Mouse (Mus musculus) stomach, embryonic 16.5 days (tissue): Measurements from ENCODE around the gene Agtrap. TPM values are rescaled to one million over a fixed set of nuclear protein-coding genes. Genes with fewer than 3 reads are reported as not detected.
"Not testable (repeated sequence)": the region's sequence is repeated elsewhere in the genome, so short reads cannot be mapped to it uniquely, and the experiment has no call there.

Experiments used
- ATAC-seq: fragments of 200-750 bp; cut with Nextera tagmentation; 2 replicates; pipeline ENCODE4 v1.8.0; 2017; ENCODE audit warnings: moderate number of reproducible peaks, moderate TSS enrichment; ENCODE audit not compliant: insufficient read depth, low FRiP score
- H3K27ac ChIP-seq: fragments of 300-500 bp; sonication (generic); 2 replicates; pipeline ENCODE4 v1.5.1; 2014; ENCODE audit warnings: low read length
- H3K27me3 ChIP-seq: fragments of 300-500 bp; sonication (generic); 2 replicates; pipeline ENCODE4 v1.6.1; 2014; ENCODE audit warnings: low read length, control low read depth, mixed read lengths; ENCODE audit not compliant: control insufficient read depth, insufficient read depth
- H3K36me3 ChIP-seq: fragments of 300-500 bp; sonication (generic); 2 replicates; pipeline ENCODE4 v1.6.1; 2014; ENCODE audit warnings: low read length; ENCODE audit not compliant: control insufficient read depth, insufficient read depth
- H3K4me1 ChIP-seq: fragments of 300-500 bp; sonication (generic); 2 replicates; pipeline ENCODE4 v1.6.1; 2014; ENCODE audit warnings: low read length, control low read depth, mixed read lengths; ENCODE audit not compliant: control insufficient read depth, insufficient read depth
- H3K4me2 ChIP-seq: fragments of 300-500 bp; sonication (generic); 2 replicates; pipeline ENCODE4 v1.6.1; 2014; ENCODE audit warnings: low read depth, low read length, mixed read lengths
- H3K4me3 ChIP-seq: fragments of 300-500 bp; sonication (generic); replicated peaks from 2 replicates; pipeline ENCODE4 v1.5.1; 2014; ENCODE audit warnings: mild to moderate bottlenecking, low read length
- H3K9ac ChIP-seq: fragments of 300-500 bp; sonication (generic); 2 replicates; pipeline ENCODE4 v1.6.1; 2014; ENCODE audit warnings: low read length
- H3K9me3 ChIP-seq: fragments of 300-500 bp; sonication (generic); replicated peaks from 2 replicates; pipeline ENCODE4 v1.6.1; 2016; ENCODE audit warnings: low read length, control low read depth; ENCODE audit not compliant: control insufficient read depth
- WGBS: fragments of 180-500 bp; shearing (Covaris S2); extraction: QIAGEN DNeasy Blood & Tissue Kit; methylation state at CpG from one replicate; pipeline ENCODE4 v1.1.7; 2014; 5-methylcytosine and 5-hydroxymethylcytosine counted together
- polyA plus RNA-seq: library from polyadenylated mRNA; unstranded; fragments of >200 nt; fragmentation: Nextera tagmentation; extraction: Ambion mirVana; gene quantifications from 2 replicates; pipeline ENCODE4 v1.2.1, GENCODE M21; 2015

The Agtrap gene
- polyA plus RNA-seq, 1 experiment from 2014 or later: 16.5 TPM

DNA sequence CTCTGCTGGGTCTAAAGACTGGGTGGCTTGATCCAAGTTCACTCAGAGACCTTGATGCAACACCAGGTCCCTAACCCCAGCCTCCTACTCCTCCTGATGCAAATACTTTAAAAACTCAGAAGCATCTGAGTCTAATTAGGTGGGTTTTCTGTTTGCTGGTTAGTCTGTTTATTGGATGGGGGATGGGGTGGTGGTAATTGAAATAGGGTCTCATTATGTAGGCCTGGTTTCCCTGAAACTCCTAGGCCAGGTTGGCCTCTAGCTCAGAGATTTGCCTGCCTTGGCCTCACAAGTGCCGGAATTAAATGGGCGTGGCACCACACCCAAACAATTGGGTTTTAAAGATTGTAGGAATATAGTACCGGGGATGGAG is 34.8 kb upstream of the Agtrap start:
- Histone ChIP-seq H3K4me3 (no peak overlapping the region), H3K9me3 (no peaks in the 10 kb centered on the region), H3K36me3 (no peaks in the 10 kb centered on the region), H3K9ac (no peak overlapping the region), H3K27ac (no peak overlapping the region), H3K4me2 (no peak overlapping the region), H3K27me3 (no peaks in the 10 kb centered on the region), H3K4me1 (no peaks in the 10 kb centered on the region)
- WGBS: 65% methylated on average over 3 of the region's 3 CpGs
- ATAC-seq: no peak

DNA sequence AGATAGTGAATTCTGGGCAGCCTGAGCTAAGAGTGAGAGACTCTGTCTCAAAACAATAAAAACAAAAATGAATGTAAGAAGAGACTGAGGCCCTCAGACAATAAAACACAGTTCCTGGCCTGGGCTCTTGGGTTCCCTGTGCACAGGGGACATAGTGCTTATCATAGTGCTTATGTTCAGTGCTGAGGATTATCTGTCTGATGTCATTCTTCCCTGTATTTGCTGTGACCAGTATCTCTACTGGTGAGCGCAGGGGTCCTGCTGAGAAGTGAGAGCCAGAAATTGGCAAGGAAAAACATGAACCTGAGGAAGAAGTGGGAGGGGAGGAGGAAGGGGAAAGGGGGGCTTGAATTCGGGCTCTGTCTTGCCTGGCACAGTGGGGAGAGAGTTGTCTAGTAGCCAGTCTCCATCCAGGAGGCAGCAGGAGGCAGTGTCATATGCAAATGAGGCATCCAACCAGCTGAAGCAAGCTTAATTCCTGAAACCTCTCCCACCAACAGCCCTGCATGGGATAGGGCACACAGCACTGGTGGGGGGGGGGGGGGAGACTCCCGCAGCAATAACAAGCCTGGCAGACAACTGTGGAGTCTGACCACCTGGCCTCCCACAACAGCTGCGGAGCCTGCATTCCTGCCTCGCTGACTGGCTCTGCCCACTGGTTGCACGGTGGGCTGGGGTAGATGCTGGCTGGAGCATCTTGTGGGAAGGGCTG is 34.3 kb upstream of the Agtrap start:
- Histone ChIP-seq H3K27ac (no peak overlapping the region), H3K36me3 (no peaks in the 10 kb centered on the region), H3K9me3 (no peaks in the 10 kb centered on the region), H3K4me1 (no peaks in the 10 kb centered on the region), H3K27me3 (no peaks in the 10 kb centered on the region), H3K4me2 (no peak overlapping the region), H3K9ac (no peak overlapping the region; the same call in 1 of the 2 replicates), H3K4me3 (no peak overlapping the region)
- 14% methylated on average over 6 of the region's 6 CpGs for WGBS
- ATAC-seq: no peak

DNA sequence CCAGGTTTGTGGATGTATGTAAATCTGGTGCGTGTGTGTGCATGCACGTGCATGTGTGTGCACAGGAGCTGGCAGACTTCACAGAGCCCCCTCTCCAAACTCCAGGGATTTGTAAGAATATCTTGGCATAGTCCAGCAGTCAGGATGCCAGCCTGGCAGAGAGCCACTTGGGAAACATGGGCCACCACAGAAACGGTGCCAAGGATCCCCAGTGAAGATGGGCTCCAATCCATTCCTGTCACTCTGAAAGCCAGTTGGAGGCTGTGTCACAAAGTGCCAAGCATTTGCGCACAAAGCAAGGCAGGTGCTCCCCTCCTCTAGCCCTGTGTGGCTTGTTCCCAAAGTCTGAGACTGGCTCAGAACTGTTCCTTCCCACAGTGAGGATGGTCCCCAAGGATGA is 33.5 kb upstream of the Agtrap start:
- Histone ChIP-seq H3K4me3 (no peak overlapping the region), H3K4me1 (no peaks in the 10 kb centered on the region), H3K4me2 (no peak overlapping the region), H3K9ac (no peak overlapping the region), H3K27me3 (no peaks in the 10 kb centered on the region), H3K9me3 (no peaks in the 10 kb centered on the region), H3K36me3 (no peaks in the 10 kb centered on the region), H3K27ac (no peak overlapping the region)
- WGBS: 80% methylated on average over 4 of the region's 4 CpGs
- no peak for ATAC-seq

DNA sequence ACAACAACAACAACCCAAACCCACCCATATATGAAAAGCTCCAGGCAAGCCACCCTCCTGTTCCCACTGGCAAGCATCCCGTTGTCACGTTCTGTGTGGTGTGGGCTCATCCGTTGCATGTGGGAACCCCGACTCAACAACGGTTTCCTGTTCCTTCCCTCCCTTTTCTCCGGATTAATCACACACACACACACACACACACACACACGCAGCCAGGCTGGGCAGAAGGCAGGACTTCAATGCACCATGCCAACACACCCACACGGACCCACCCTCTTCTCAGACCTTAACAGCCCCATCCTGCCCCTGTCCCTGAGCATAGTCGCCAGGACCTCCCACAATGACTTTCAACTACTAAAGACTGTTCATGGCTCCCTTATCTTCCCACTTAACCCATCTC is 32.7 kb upstream of the Agtrap start:
- no peak overlapping the region for H3K9ac ChIP-seq
- no peak for ATAC-seq
- H3K4me3 ChIP-seq: no peak overlapping the region
- H3K27ac ChIP-seq: no peak overlapping the region
- H3K4me2 ChIP-seq: no peak overlapping the region
- H3K9me3 ChIP-seq: no peaks in the 10 kb centered on the region
- H3K27me3 ChIP-seq: no peaks in the 10 kb centered on the region
- WGBS: 73% methylated on average over 9 of the region's 9 CpGs
- no peaks in the 10 kb centered on the region for H3K36me3 ChIP-seq
- no peaks in the 10 kb centered on the region for H3K4me1 ChIP-seq

DNA sequence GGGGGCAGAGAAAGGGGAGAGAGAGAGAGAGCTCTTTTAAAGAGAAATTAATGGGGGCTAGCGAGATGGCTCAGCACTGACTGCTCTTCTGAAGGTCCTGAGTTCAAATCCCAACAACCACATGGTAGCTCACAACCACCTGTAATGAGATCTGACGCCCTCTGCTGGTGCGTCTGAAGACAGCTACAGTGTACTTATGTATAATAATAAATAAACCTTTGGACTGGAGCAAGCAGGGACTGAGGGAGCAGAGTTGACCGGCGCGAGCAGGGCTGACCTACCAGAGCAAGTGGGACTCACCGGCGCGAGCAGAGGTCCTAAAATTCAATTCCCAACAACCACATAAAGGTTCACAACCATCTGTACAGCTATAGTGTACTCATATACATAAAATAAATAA is 31.7 kb upstream of the Agtrap start:
- not testable (repeated sequence) for H3K36me3 ChIP-seq, H3K4me3 ChIP-seq

DNA sequence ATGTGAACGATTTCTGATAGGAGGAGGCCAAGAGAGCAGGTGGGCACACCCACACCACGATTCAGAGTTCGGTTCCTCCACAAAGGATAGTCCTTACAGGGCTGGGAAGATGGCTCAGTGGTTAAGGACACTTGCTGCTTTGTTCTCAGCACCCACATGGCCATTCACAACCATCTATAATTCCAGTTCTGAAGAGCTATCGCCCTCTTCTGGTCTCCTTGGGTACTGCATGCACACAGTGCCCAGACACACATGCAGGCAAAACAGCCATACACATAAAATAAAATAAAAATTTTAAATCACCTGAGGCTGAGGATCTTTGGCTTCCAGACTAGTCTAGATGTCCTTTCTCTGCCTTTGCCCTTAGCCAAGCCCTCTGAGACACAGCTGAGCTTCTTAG is 29.6 kb upstream of the Agtrap start:
- no peak for ATAC-seq
- no peak overlapping the region for H3K4me2 ChIP-seq

More for the DNA sequence above, 31.7 kb upstream of the Agtrap start:
- H3K27me3 ChIP-seq, H3K27ac ChIP-seq, H3K9me3 ChIP-seq, ATAC-seq, H3K9ac ChIP-seq, H3K4me1 ChIP-seq, H3K4me2 ChIP-seq: not testable (repeated sequence)
- WGBS: 83% methylated on average over 9 of the region's 9 CpGs

DNA sequence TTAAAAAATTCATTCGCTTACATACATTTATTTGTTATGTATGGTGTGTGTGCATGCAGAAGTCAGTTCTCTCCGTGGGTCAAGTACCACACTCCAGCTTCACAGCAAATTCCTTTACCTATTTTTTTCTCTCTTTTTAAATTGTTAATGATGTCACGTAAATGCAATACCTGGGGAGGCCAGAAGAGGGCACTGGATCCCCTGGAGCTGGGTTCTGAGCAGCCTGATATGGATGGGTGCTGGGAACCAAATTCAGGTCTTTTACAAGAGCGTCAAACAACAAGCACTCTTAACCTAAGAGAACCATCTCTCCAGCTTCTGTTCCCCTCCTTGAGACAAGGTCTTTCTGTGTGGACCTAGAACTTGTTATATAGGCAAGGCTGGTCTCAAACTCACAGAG is 28.8 kb upstream of the Agtrap start:
- Histone ChIP-seq H3K4me2 (no peak overlapping the region), H3K9ac (no peak overlapping the region), H3K27ac (no peak overlapping the region), H3K9me3 (no peaks in the 10 kb centered on the region), H3K4me3 (no peak overlapping the region), H3K27me3 (no peaks in the 10 kb centered on the region), H3K36me3 (no peaks in the 10 kb centered on the region), H3K4me1 (no peaks in the 10 kb centered on the region)
- 78% methylated on average over 4 of the region's 4 CpGs for WGBS
- ATAC-seq: no peak

More for the DNA sequence above, 29.6 kb upstream of the Agtrap start:
- Histone ChIP-seq H3K27ac (no peak overlapping the region), H3K36me3 (no peaks in the 10 kb centered on the region), H3K9ac (no peak overlapping the region), H3K9me3 (no peaks in the 10 kb centered on the region), H3K27me3 (no peaks in the 10 kb centered on the region), H3K4me3 (no peak overlapping the region), H3K4me1 (no peaks in the 10 kb centered on the region)
- WGBS: 75% methylated on average over 4 of the region's 4 CpGs

DNA sequence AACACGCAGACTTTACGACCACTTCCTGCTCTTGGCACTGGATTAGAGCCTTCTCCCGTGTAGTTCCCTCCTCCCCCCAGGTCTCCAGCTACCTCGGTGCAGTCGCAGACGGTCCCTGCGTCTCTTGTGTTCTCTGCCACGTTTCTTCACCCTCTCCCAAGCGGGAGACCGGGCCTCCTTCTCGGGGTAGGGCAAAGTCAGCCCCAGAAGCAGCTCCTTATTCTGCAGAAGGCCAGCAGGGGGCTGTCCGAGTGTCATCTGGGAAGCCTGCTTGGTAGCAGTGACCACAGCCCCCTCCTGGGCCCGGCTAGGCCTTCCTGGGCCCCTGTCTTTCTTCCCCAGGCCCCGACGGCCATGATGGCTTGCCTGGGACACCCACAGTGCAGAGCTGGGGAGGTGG is 27.6 kb upstream of the Agtrap start:
- H3K4me1 ChIP-seq: no peaks in the 10 kb centered on the region
- H3K4me3 ChIP-seq: no peak overlapping the region
- H3K27me3 ChIP-seq: no peaks in the 10 kb centered on the region
- H3K27ac ChIP-seq: no peak overlapping the region
- WGBS: 3% methylated on average over 15 of the region's 15 CpGs
- H3K4me2 ChIP-seq: peak overlapping the region; percentile 26; the same call in 1 of the 2 replicates
- H3K9me3 ChIP-seq: no peaks in the 10 kb centered on the region
- H3K9ac ChIP-seq: peak overlapping the region; percentile 57
- ATAC-seq: no peak
- no peaks in the 10 kb centered on the region for H3K36me3 ChIP-seq

DNA sequence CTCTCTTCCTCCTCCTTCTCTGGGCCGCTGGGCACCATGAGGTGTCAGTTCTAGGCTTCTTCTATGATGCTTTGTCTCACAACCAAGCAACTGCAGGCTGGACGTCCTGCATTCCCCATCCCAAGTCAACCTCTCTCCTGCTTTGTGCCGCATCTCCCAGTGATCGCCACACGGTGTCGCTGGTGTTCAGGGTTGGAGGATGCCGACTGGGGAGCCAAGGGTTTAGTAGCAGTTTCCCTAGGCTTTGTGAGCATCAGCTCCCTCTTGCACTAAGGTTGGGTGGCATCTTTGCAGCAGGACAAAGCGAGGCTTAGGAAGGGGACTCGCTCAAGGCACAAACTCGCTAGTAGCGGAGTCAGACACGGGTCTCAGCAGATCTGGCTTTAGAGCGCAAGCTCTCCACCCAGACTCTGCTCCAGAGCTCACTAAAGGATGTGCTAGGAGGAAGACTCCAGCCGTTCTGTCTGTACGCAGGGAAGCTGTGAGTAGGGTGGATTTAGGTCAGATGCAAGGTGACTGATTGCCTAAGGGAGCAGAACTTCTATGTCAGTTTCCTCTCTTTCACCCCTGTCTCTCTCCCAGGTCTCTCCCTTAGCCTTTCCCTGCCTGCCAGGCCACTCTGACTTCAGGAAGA is 27.0 kb upstream of the Agtrap start:
- Histone ChIP-seq H3K36me3 (no peaks in the 10 kb centered on the region), H3K9ac (no peak overlapping the region), H3K27me3 (no peaks in the 10 kb centered on the region), H3K4me2 (0 out of 2 replicates have a peak overlapping the region, but pooled peaks have one; percentile 26), H3K9me3 (no peaks in the 10 kb centered on the region), H3K4me1 (no peaks in the 10 kb centered on the region), H3K27ac (no peak overlapping the region), H3K4me3 (no peak overlapping the region)
- WGBS: 4% methylated on average over 15 of the region's 15 CpGs
- ATAC-seq: peak; percentile 65; the same call in 1 of the 2 replicates
